ENCODE assay signal across 15 mouse cellular contexts in the genomic region with DNA sequence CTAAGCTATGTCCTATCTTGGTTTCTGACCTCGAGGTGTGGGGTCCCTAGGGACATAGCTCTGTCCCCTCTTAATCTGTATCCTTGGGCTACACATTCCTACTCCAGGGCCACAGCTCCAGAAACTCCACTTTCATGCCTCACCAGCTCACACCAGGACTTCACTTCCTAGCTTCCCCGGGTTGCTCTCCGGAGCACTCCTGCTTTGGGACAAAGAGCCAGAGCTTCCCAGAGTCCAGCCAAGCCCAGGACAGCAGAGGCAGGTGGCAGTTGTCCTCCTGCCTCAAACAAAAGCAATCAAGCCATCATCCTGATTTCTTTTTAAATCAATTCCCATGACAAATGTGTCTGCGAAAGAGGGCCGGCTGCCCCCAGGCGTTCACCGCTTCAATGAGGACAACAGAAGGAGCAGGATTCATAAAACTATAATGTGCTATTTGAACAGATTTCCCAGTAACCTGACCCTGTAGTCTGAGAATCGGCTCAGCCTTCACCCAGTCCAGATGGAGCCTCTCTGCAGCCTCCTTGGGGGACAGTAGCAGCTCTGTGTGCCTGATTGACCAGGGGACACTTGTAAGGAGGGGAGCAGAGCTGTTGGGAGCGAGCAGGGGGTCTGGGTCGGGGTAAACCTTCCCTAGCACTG. TPM values are rescaled to one million over a fixed set of nuclear protein-coding genes. Genes with fewer than 3 reads are reported as not detected.
DNase-seq lines count a peak whose midpoint lies in the region; ATAC-seq and TF ChIP-seq lines count a peak whose summit lies in the region.
"Had no signal": no experiment of that assay in that cellular context is flagged by ENCODE, and none has a peak within 500 bp of the region (broad histone marks: within the 10 kb centered on the region; RNA-seq: fewer than 3 reads in every experiment).

No protein-coding gene starts in this region.

- no peaks in the 10 kb centered on the region for H3K9me3 ChIP-seq in heart, embryonic 11.5 days (replicated peaks; ENCODE audit: control insufficient read depth, low read length)
- no peaks in the 10 kb centered on the region for H3K9me3 ChIP-seq in forebrain, embryonic 16.5 days (ENCODE audit: control insufficient read depth, low read length)
- no peaks in the 10 kb centered on the region for H3K9me3 ChIP-seq in midbrain, embryonic 12.5 days
- H3K9me3 ChIP-seq in liver, embryonic 11.5 days (ENCODE audit: control insufficient read depth, low read length) = no peaks in the 10 kb centered on the region
- H3K9me3 ChIP-seq: limb, embryonic 12.5 days; lung, embryonic 15.5 days had no signal

- no peaks in the 10 kb centered on the region for H3K36me3 ChIP-seq in heart, embryonic 11.5 days (ENCODE audit: control insufficient read depth, insufficient read depth, low read length)
- no peaks in the 10 kb centered on the region for H3K36me3 ChIP-seq in forebrain, embryonic 16.5 days (ENCODE audit: control insufficient read depth, insufficient read depth)
- no peaks in the 10 kb centered on the region for H3K36me3 ChIP-seq in midbrain, embryonic 12.5 days
- no peaks in the 10 kb centered on the region for H3K36me3 ChIP-seq in liver, embryonic 11.5 days (ENCODE audit: control insufficient read depth, insufficient read depth, low read length)
- H3K36me3 ChIP-seq: limb, embryonic 12.5 days; lung, embryonic 15.5 days had no signal

- H3K9ac ChIP-seq in heart, embryonic 11.5 days (ENCODE audit: low read depth, low read length) = no peak overlapping the region
- no peak overlapping the region for H3K9ac ChIP-seq in forebrain, embryonic 16.5 days (replicated peaks; ENCODE audit: low read depth, low read length)
- H3K9ac ChIP-seq in midbrain, embryonic 12.5 days (replicated peaks) = no peak overlapping the region
- no peak overlapping the region for H3K9ac ChIP-seq in liver, embryonic 11.5 days (ENCODE audit: low read depth, low read length)
- H3K9ac ChIP-seq: limb, embryonic 12.5 days; lung, embryonic 15.5 days had no signal

- H3K4me2 ChIP-seq in heart, embryonic 11.5 days = no peak overlapping the region
- no peak overlapping the region for H3K4me2 ChIP-seq in forebrain, embryonic 16.5 days (ENCODE audit: low read length)
- no peak overlapping the region for H3K4me2 ChIP-seq in midbrain, embryonic 12.5 days (replicated peaks)
- H3K4me2 ChIP-seq in liver, embryonic 11.5 days = no peak overlapping the region
- H3K4me2 ChIP-seq: limb, embryonic 12.5 days; lung, embryonic 15.5 days had no signal

- 73% methylated on average over 10 of the region's 10 CpGs for WGBS in heart, embryonic 11.5 days (ENCODE audit: insufficient replicate concordance)
- WGBS in forebrain, embryonic 16.5 days = 31% methylated on average over 10 of the region's 10 CpGs
- 29% methylated on average over 10 of the region's 10 CpGs for WGBS in midbrain, embryonic 12.5 days
- WGBS in liver, embryonic 11.5 days = 73% methylated on average over 10 of the region's 10 CpGs

- peak overlapping the region; percentile 29; the same call in 1 of the 2 replicates for H3K27ac ChIP-seq in heart, embryonic 11.5 days (ENCODE audit: low read depth, low read length)
- no peak overlapping the region for H3K27ac ChIP-seq in forebrain, embryonic 16.5 days (ENCODE audit: low read length)
- H3K27ac ChIP-seq in midbrain, embryonic 12.5 days (replicated peaks) = peak overlapping the region; percentile 69
- no peak overlapping the region for H3K27ac ChIP-seq in liver, embryonic 11.5 days (ENCODE audit: low read depth, low read length)
- H3K27ac ChIP-seq in gastrocnemius, adult 2 months = no peak overlapping the region
- H3K27ac ChIP-seq: limb, embryonic 12.5 days; lung, embryonic 15.5 days had no signal

- DNase-seq in heart, postnatal 36 days = no peak
- DNase-seq in embryo, embryonic 11 days = peak; percentile 60
- no peak for DNase-seq in liver, embryonic 11.5 days (ENCODE audit: low spot score)
- no peak for DNase-seq in thymus, postnatal 10 days (ENCODE audit: low spot score in 2 of 2)
- DNase-seq in gastrocnemius, adult 2 months = no peak
- DNase-seq: adrenal gland, adult 2 months; heart, adult 11 months; right cerebral cortex, adult 18-20 months had no signal

- TF ChIP-seq CTCF in gastrocnemius, adult 2 months (IDR thresholded peaks at IDR 0.05) = no peak

- H3K4me3 ChIP-seq in heart, embryonic 11.5 days (ENCODE audit: low read depth, low read length) = no peak overlapping the region
- no peak overlapping the region for H3K4me3 ChIP-seq in forebrain, embryonic 16.5 days (replicated peaks; ENCODE audit: low read length)
- no peak overlapping the region for H3K4me3 ChIP-seq in midbrain, embryonic 12.5 days
- no peak overlapping the region for H3K4me3 ChIP-seq in liver, embryonic 11.5 days (ENCODE audit: low read depth, low read length)
- no peak overlapping the region for H3K4me3 ChIP-seq in gastrocnemius, adult 2 months
- H3K4me3 ChIP-seq: limb, embryonic 12.5 days; lung, embryonic 15.5 days had no signal

- no peaks in the 10 kb centered on the region for H3K27me3 ChIP-seq in heart, embryonic 11.5 days (ENCODE audit: control insufficient read depth, insufficient read depth, low read length)
- H3K27me3 ChIP-seq in forebrain, embryonic 16.5 days (replicated peaks; ENCODE audit: control insufficient read depth, insufficient read depth, low read length) = no peaks in the 10 kb centered on the region
- no peaks in the 10 kb centered on the region for H3K27me3 ChIP-seq in midbrain, embryonic 12.5 days
- H3K27me3 ChIP-seq in liver, embryonic 11.5 days (replicated peaks; ENCODE audit: control insufficient read depth, insufficient read depth, low read length) = no peaks in the 10 kb centered on the region
- H3K27me3 ChIP-seq: lung, embryonic 15.5 days had no signal

- H3K4me1 ChIP-seq in heart, embryonic 11.5 days (ENCODE audit: control insufficient read depth, insufficient read depth, low read length) = peaks cover 49% of the 10 kb centered on the region
- peaks cover 9% of the 10 kb centered on the region; the same call in 1 of the 2 replicates for H3K4me1 ChIP-seq in forebrain, embryonic 16.5 days (replicated peaks; ENCODE audit: control insufficient read depth, insufficient read depth, low read length)
- peaks cover 45% of the 10 kb centered on the region for H3K4me1 ChIP-seq in midbrain, embryonic 12.5 days
- peaks cover 20% of the 10 kb centered on the region for H3K4me1 ChIP-seq in liver, embryonic 11.5 days (replicated peaks; ENCODE audit: control insufficient read depth, insufficient read depth, low read length)

- ATAC-seq in heart, embryonic 11.5 days (replicated peaks; ENCODE audit: insufficient number of reproducible peaks, low FRiP score, low TSS enrichment) = no peak
- ATAC-seq in forebrain, embryonic 16.5 days = peak; percentile 63; the same call in 1 of the 2 replicates
- ATAC-seq in midbrain, embryonic 12.5 days (ENCODE audit: low FRiP score, low read depth) = peak; percentile 82
- no peak for ATAC-seq in liver, embryonic 11.5 days (replicated peaks; ENCODE audit: low FRiP score)

- intact Hi-C loops in heart, postnatal 36 days (cut with DNase I) = no loop called here
- intact Hi-C loops in gastrocnemius, adult 2 months (cut with DNase I) = no loop called here

RNA-seq across cellular contexts. Expression of gene Ccdc182, which starts 15.3 kb away (rescaled TPM):
- polyA plus RNA-seq in heart, embryonic 11.5 days (2014; fragmentation: Nextera tagmentation; extraction: Ambion mirVana) = not detected in 2 replicates
- total RNA-seq in heart, postnatal 36 days (2021) = not detected
- polyA plus RNA-seq in forebrain, embryonic 16.5 days (2015; fragmentation: Nextera tagmentation; extraction: Ambion mirVana) = not detected in 2 replicates
- 5.0 and 5.7 TPM in 2 replicates for polyA plus RNA-seq in midbrain, embryonic 12.5 days (2016; fragmentation: Nextera tagmentation; extraction: Ambion mirVana)
- not detected in 2 replicates for polyA plus RNA-seq in liver, embryonic 11.5 days (2014; fragmentation: Nextera tagmentation; extraction: Ambion mirVana)
- total RNA-seq in gastrocnemius, adult 2 months (2021) = not detected
- total RNA-seq: adrenal gland, adult 2 months had no signal
- polyA plus RNA-seq: adrenal gland, adult 2 months; large intestine, adult 2 months; urinary bladder, adult 2 months had no signal

Comparison
In these comparisons a context has a peak if more than half of its experiments do, and no peak if none do; other contexts are left out.
1. ATAC-seq: peak in forebrain, embryonic 16.5 days (single experiment) and midbrain, embryonic 12.5 days (single experiment); none in heart, embryonic 11.5 days (single experiment) and liver, embryonic 11.5 days (single experiment).
2. H3K27ac ChIP-seq: peak in heart, embryonic 11.5 days (single experiment) and midbrain, embryonic 12.5 days (single experiment); none in forebrain, embryonic 16.5 days (single experiment), liver, embryonic 11.5 days (single experiment) and gastrocnemius, adult 2 months (single experiment).